Comparison of ENCODE assay signal across 9 mouse cellular contexts in the genomic region with DNA sequence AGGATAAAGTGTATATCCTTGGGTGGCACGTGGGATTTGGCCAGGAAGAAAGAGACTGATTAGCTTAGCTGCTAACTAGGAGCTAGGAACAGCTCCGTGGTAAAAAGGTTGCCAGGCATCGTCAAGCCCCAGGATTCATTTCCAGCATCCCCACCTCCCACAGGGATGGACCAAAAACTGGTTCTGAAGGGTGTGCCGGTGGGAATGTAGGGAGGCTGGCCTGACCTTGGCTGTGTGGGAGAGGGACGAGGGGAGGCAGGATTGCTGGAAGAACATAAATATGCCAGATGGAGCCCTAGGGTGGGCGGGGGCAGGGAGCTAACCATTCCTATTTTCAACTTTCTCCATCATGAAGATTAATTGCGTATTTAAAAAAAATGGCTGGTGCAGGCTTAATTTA. TPM values are rescaled to one million over a fixed set of nuclear protein-coding genes. Genes with fewer than 3 reads are reported as not detected.
DNase-seq lines count a peak whose midpoint lies in the region; ATAC-seq and TF ChIP-seq lines count a peak whose summit lies in the region.
"Had no signal": no experiment of that assay in that cellular context is flagged by ENCODE, and none has a peak within 500 bp of the region (broad histone marks: within the 10 kb centered on the region; RNA-seq: fewer than 3 reads in every experiment).

No protein-coding gene starts in this region.

- H3K4me2 ChIP-seq in embryonic facial prominence, embryonic 12.5 days (replicated peaks), result peak overlapping the region; percentile 74; the same call in 1 of the 2 replicates
- peak overlapping the region; percentile 70 for H3K4me2 ChIP-seq in hindbrain, embryonic 13.5 days
- no peak overlapping the region for H3K4me2 ChIP-seq in myocyte (ENCODE audit: low read depth)

- H3K36me3 ChIP-seq in embryonic facial prominence, embryonic 12.5 days, result no peaks in the 10 kb centered on the region
- no peaks in the 10 kb centered on the region for H3K36me3 ChIP-seq in hindbrain, embryonic 13.5 days
- no peaks in the 10 kb centered on the region for H3K36me3 ChIP-seq in myocyte (ENCODE audit: control insufficient read depth, insufficient read depth)
- H3K36me3 ChIP-seq: heart, embryonic 10.5 days had no signal

- no peak overlapping the region for H3K9ac ChIP-seq in embryonic facial prominence, embryonic 12.5 days
- H3K9ac ChIP-seq in hindbrain, embryonic 13.5 days, result no peak overlapping the region

- H3K27ac ChIP-seq in embryonic facial prominence, embryonic 12.5 days, result no peak overlapping the region
- peak overlapping the region; percentile 12; the same call in 1 of the 2 replicates for H3K27ac ChIP-seq in hindbrain, embryonic 13.5 days

- no peak for TF ChIP-seq POLR2A in myocyte (IDR thresholded peaks at IDR 0.05; ENCODE audit: insufficient read length, low read depth)

- H3K79me2 ChIP-seq in myocyte (ENCODE audit: control insufficient read depth, insufficient read depth), result no peaks in the 10 kb centered on the region

- ATAC-seq in embryonic facial prominence, embryonic 12.5 days (ENCODE audit: insufficient number of reproducible peaks, insufficient read depth, low FRiP score, low TSS enrichment), result no peak
- ATAC-seq in hindbrain, embryonic 13.5 days (ENCODE audit: low FRiP score), result no peak

- peak; percentile 34 for DNase-seq in kidney, postnatal 10 days
- DNase-seq in kidney, adult 8-10 months, result no peak
- DNase-seq in thymus, adult 18-20 months, result no peak
- DNase-seq in adrenal gland, postnatal 10 days, result no peak
- DNase-seq: cerebellum, postnatal 36 days had no signal

- H3K9me3 ChIP-seq in embryonic facial prominence, embryonic 12.5 days, result no peaks in the 10 kb centered on the region
- no peaks in the 10 kb centered on the region for H3K9me3 ChIP-seq in hindbrain, embryonic 13.5 days
- H3K9me3 ChIP-seq: heart, embryonic 10.5 days had no signal

- H3ac ChIP-seq in myocyte (ENCODE audit: control insufficient read depth, insufficient read length), result no peak overlapping the region

- peaks cover 14% of the 10 kb centered on the region for H3K4me1 ChIP-seq in embryonic facial prominence, embryonic 12.5 days
- H3K4me1 ChIP-seq in hindbrain, embryonic 13.5 days (replicated peaks), result peaks cover 38% of the 10 kb centered on the region

- WGBS in embryonic facial prominence, embryonic 12.5 days, result 42% methylated on average over 7 of the region's 7 CpGs
- WGBS in hindbrain, embryonic 13.5 days, result 32% methylated on average over 7 of the region's 7 CpGs

- H3K27me3 ChIP-seq in embryonic facial prominence, embryonic 12.5 days, result no peaks in the 10 kb centered on the region
- 0 out of 2 replicates have a peak, but pooled peaks cover 5% of the 10 kb centered on the region for H3K27me3 ChIP-seq in hindbrain, embryonic 13.5 days
- no peaks in the 10 kb centered on the region for H3K27me3 ChIP-seq in myocyte (ENCODE audit: control insufficient read depth, insufficient read depth, insufficient read length)

- no peak overlapping the region for H3K4me3 ChIP-seq in embryonic facial prominence, embryonic 12.5 days
- H3K4me3 ChIP-seq in hindbrain, embryonic 13.5 days, result peak overlapping the region; percentile 67; the same call in 1 of the 2 replicates
- peak overlapping the region; percentile 25 for H3K4me3 ChIP-seq in myocyte

TF ChIP-seq in myocyte, 11 proteins besides CTCF, POLR2A, EP300 and RAD21:
- TF ChIP-seq USF1 (IDR thresholded peaks at IDR 0.05; ENCODE audit: low read depth), result no peak
- TF ChIP-seq MAX (IDR thresholded peaks at IDR 0.05; ENCODE audit: low read depth), result no peak
- no peak for TF ChIP-seq MYOG (IDR thresholded peaks at IDR 0.05; ENCODE audit: control insufficient read depth in 1 of 3, insufficient read depth in 1 of 3, insufficient read length in 2 of 3, low read depth in 2 of 3)
- no peak for TF ChIP-seq POLR2AphosphoS2 (IDR thresholded peaks at IDR 0.05; ENCODE audit: insufficient read length, low read depth)
- no peak for TF ChIP-seq MYOD1 (IDR thresholded peaks at IDR 0.05; ENCODE audit: control insufficient read depth in 1 of 3, insufficient read length in 2 of 3, low read depth in 2 of 3)
- no peak for TF ChIP-seq TCF12 (IDR thresholded peaks at IDR 0.05; ENCODE audit: insufficient read depth, poor library complexity, severe bottlenecking)
- TF ChIP-seq REST (IDR thresholded peaks at IDR 0.05; ENCODE audit: insufficient read depth, insufficient read length), result no peak
- TF ChIP-seq SRF (IDR thresholded peaks at IDR 0.05; ENCODE audit: control insufficient read depth, insufficient read length, low read depth), result no peak

RNA-seq across cellular contexts. Expression of gene Lyrm9, which starts 1.2 kb away (rescaled TPM):
- polyA plus RNA-seq in embryonic facial prominence, embryonic 12.5 days (2016; fragmentation: Nextera tagmentation; extraction: Ambion mirVana), result 10.7 and 11.6 TPM in 2 replicates
- 29.6 and 30.4 TPM in 2 replicates for polyA plus RNA-seq in hindbrain, embryonic 13.5 days (2015; fragmentation: Nextera tagmentation; extraction: Ambion mirVana)
- polyA plus RNA-seq in myocyte (2012; fragmentation: generic; extraction: Trizol), result 22.9 TPM
- total RNA-seq in adrenal gland, postnatal 10 days (2021), result 10 to 100 TPM; 23.2 to 30.6 TPM
